Mouse (Mus musculus) left cerebral cortex, postnatal 10 days (tissue): ENCODE results near the gene Rxfp1. TPM values are rescaled to one million over a fixed set of nuclear protein-coding genes. Genes with fewer than 3 reads are reported as not detected.
"Not testable (repeated sequence)": the region's sequence is repeated elsewhere in the genome, so short reads cannot be mapped to it uniquely, and the experiment has no call there.

Experiments used
- DNase-seq, 2 experiments: peaks; one replicate each; pipeline ENCODE4 v3.0.0; 2021 to 2022; ENCODE audit warnings: low spot score in 2 of 2, mixed read lengths in 1 of 2; ENCODE audit errors: extremely low spot score in 1 of 2
- intact Hi-C: fragments of 180-260 bp; cut with DNase I; formaldehyde crosslinking; loops from one replicate; pipeline ENCODE4 v1.15.1; 2025
- total RNA-seq, 2 experiments: library from RNA; stranded (reverse); gene quantifications; 2 replicates each; pipeline ENCODE4 v1.2.3; 2021

Gene Rxfp1
- 10 to 100 TPM; 32.1 to 33.5 TPM for total RNA-seq

GRCm38 (mm10) chr3:79737780-79738179 lies at the start of gene Rxfp1:
TSS of gene Rxfp1 (minus strand) at chr3:79737880.
- no peak for DNase-seq
- intact Hi-C loops: no loop called here

GRCm38 (mm10) chr3:79784362-79784736 lies 46.7 kb upstream of the Rxfp1 start:
- no peak for DNase-seq
- intact Hi-C loops: no loop called here

GRCm38 (mm10) chr3:79783630-79784361 lies 46.1 kb upstream of the Rxfp1 start:
- DNase-seq: no peak
- intact Hi-C loops: no loop called here

GRCm38 (mm10) chr3:79772701-79773100 lies 35.0 kb upstream of the Rxfp1 start:
- no peak for DNase-seq
- intact Hi-C loops: no loop called here

- intact Hi-C loops: no loop called here
Observed at GRCm38 (mm10) chr3:79753736-79754135, 16.1 kb upstream of the Rxfp1 start.

GRCm38 (mm10) chr3:79746585-79746984 lies 8.9 kb upstream of the Rxfp1 start:
- intact Hi-C loops: loop anchor here (10.0 kb wide), 1 partner anchor 72 kb away; no protein-coding TSS in a partner anchor
- DNase-seq: no peak

More at GRCm38 (mm10) chr3:79753736-79754135, 16.1 kb upstream of the Rxfp1 start:
- DNase-seq: no peak

GRCm38 (mm10) chr3:79745101-79745500 lies 7.4 kb upstream of the Rxfp1 start:
- DNase-seq: no peak
- intact Hi-C loops: loop anchor here (10.0 kb wide), 1 partner anchor 70 kb away; no protein-coding TSS in a partner anchor

GRCm38 (mm10) chr3:79744415-79744814 lies 6.7 kb upstream of the Rxfp1 start:
- DNase-seq: no peak
- intact Hi-C loops: loop anchor here (10.0 kb wide), 1 partner anchor 70 kb away; no protein-coding TSS in a partner anchor

- DNase-seq: no peak
- intact Hi-C loops: loop anchor here (10.0 kb wide), 1 partner anchor 66 kb away; no protein-coding TSS in a partner anchor
Observed at GRCm38 (mm10) chr3:79740351-79740750, 2.7 kb upstream of the Rxfp1 start.

- intact Hi-C loops: no loop called here
- DNase-seq: no peak
Observed at GRCm38 (mm10) chr3:79738451-79738850, 771 bp upstream of the Rxfp1 start.

- no peak for DNase-seq
- intact Hi-C loops: no loop called here
Observed at GRCm38 (mm10) chr3:79726506-79727075, 11.1 kb downstream of the Rxfp1 start.

- intact Hi-C loops: no loop called here
- DNase-seq: no peak
Observed at GRCm38 (mm10) chr3:79720756-79721484, 16.8 kb downstream of the Rxfp1 start.

GRCm38 (mm10) chr3:79706436-79706835 lies 31.2 kb downstream of the Rxfp1 start:
- DNase-seq: no peak
- intact Hi-C loops: no loop called here

GRCm38 (mm10) chr3:79703135-79703534 lies 34.5 kb downstream of the Rxfp1 start:
- DNase-seq: no peak
- intact Hi-C loops: no loop called here

GRCm38 (mm10) chr3:79691957-79692356 lies 45.7 kb downstream of the Rxfp1 start:
- DNase-seq: peak in 1 of 2 experiments; percentile 60
- intact Hi-C loops: no loop called here

- intact Hi-C loops: no loop called here
- DNase-seq: no peak
Observed at GRCm38 (mm10) chr3:79690111-79690651, 47.5 kb downstream of the Rxfp1 start.

- intact Hi-C loops: not testable (repeated sequence)
Observed at GRCm38 (mm10) chr3:79688101-79688500, 49.6 kb downstream of the Rxfp1 start.

GRCm38 (mm10) chr3:79683529-79683928 lies 54.2 kb downstream of the Rxfp1 start:
- intact Hi-C loops: no loop called here
- no peak for DNase-seq

More at GRCm38 (mm10) chr3:79688101-79688500, 49.6 kb downstream of the Rxfp1 start:
- not testable (repeated sequence) for DNase-seq
